ENCODE assay signal across 10 mouse cellular contexts in the genomic region with DNA sequence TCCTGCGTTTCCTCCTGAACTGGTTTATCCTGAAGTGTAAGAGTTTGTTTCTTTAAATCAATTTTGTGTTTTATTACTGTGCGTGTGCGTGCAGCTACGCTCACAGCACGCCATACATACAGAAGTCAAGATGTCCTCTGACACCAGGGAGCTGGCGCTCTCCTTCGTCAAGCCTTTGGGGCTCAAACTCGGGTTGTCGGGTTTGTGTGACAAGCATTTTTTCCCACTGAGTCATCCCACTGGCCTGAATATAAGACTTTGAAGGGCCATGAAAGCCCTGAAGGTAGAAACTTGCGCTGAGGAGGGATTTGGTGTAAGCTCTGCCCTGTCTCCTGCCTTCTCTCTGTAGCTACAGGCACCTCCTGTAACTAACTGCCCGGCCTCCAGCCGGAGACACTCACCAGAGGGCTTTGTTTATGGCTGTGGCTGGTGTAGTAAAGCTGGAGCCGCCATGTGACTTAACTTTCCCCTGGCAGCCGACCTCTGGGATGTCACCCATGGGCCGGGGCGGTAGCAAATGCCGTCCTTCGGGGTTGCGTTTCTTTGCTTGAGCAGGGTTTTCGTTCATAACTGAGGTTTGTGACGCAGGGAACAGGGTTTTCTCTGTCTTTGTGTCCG. TPM values are rescaled to one million over a fixed set of nuclear protein-coding genes. Genes with fewer than 3 reads are reported as not detected.
A peak's percentile ranks its signal among the peaks of the same experiment; 100 is the strongest.
DNase-seq lines count a peak whose midpoint lies in the region; ATAC-seq and TF ChIP-seq lines count a peak whose summit lies in the region.
"Had no signal": no experiment of that assay in that cellular context is flagged by ENCODE, and none has a peak within 500 bp of the region (broad histone marks: within the 10 kb centered on the region; RNA-seq: fewer than 3 reads in every experiment).

No protein-coding gene starts in this region.

- H3K36me3 ChIP-seq in liver, adult 2 months (ENCODE audit: control insufficient read depth, insufficient read depth, low read length): peaks cover 9% of the 10 kb centered on the region; the same call in 1 of the 2 replicates
- H3K36me3 ChIP-seq in intestine, embryonic 16.5 days (ENCODE audit: control insufficient read depth, insufficient read depth, low read length): peaks cover 5% of the 10 kb centered on the region; the same call in 1 of the 2 replicates

- no peaks in the 10 kb centered on the region for H3K27me3 ChIP-seq in liver, adult 2 months (ENCODE audit: control insufficient read depth, insufficient read depth, low read length)
- H3K27me3 ChIP-seq in intestine, embryonic 16.5 days (replicated peaks; ENCODE audit: control insufficient read depth, insufficient read depth, low read length): no peaks in the 10 kb centered on the region

- TF ChIP-seq POLR2A in liver, adult 2 months (IDR thresholded peaks at IDR 0.05; ENCODE audit: extremely low read depth, insufficient read depth, low read length): no peak
- TF ChIP-seq POLR2A in embryonic fibroblast, embryonic 13.5 days (IDR thresholded peaks at IDR 0.05; ENCODE audit: low read depth, low read length): no peak
- no peak for TF ChIP-seq POLR2A in olfactory bulb, adult 2 months (IDR thresholded peaks at IDR 0.05; ENCODE audit: insufficient read depth, low read depth, low read length)

- H3K9me3 ChIP-seq in intestine, embryonic 16.5 days (ENCODE audit: control insufficient read depth, low read length): no peaks in the 10 kb centered on the region

- H3K79me2 ChIP-seq in liver, adult 2 months (ENCODE audit: control insufficient read depth, insufficient read depth, low read length): peaks cover 24% of the 10 kb centered on the region; the same call in 1 of the 2 replicates

- no peak overlapping the region for H3K4me3 ChIP-seq in liver, adult 2 months (ENCODE audit: insufficient read depth, low read depth, low read length)
- no peak overlapping the region for H3K4me3 ChIP-seq in embryonic fibroblast, embryonic 13.5 days (ENCODE audit: insufficient read depth, low read length)
- no peak overlapping the region; the same call in 1 of the 2 replicates for H3K4me3 ChIP-seq in intestine, embryonic 16.5 days (ENCODE audit: low read length)
- H3K4me3 ChIP-seq in olfactory bulb, adult 2 months (ENCODE audit: insufficient read depth, low read depth, low read length): no peak overlapping the region

- TF ChIP-seq CTCF in liver, adult 2 months (IDR thresholded peaks at IDR 0.05; ENCODE audit: low read depth, low read length): no peak
- no peak for TF ChIP-seq CTCF in embryonic fibroblast, embryonic 13.5 days (IDR thresholded peaks at IDR 0.05; ENCODE audit: borderline replicate concordance, insufficient read depth, low read length)
- no peak for TF ChIP-seq CTCF in olfactory bulb, adult 2 months (IDR thresholded peaks at IDR 0.05; ENCODE audit: insufficient read depth, low read depth, low read length)

- peak overlapping the region; percentile 20 for H3K9ac ChIP-seq in liver, adult 2 months (ENCODE audit: low read depth, low read length)
- peak overlapping the region; percentile 46 for H3K9ac ChIP-seq in intestine, embryonic 16.5 days (ENCODE audit: low read depth, low read length)

- peaks cover 59% of the 10 kb centered on the region for H3K4me1 ChIP-seq in liver, adult 2 months (ENCODE audit: control insufficient read depth, insufficient read depth, low read length)
- peaks cover 48% of the 10 kb centered on the region for H3K4me1 ChIP-seq in embryonic fibroblast, embryonic 13.5 days (ENCODE audit: control insufficient read depth, insufficient read depth, low read length)
- H3K4me1 ChIP-seq in intestine, embryonic 16.5 days (ENCODE audit: control insufficient read depth, insufficient read depth, low read length): peaks cover 34% of the 10 kb centered on the region
- H3K4me1 ChIP-seq in olfactory bulb, adult 2 months (ENCODE audit: control insufficient read depth, insufficient read depth, low read length): peaks cover 59% of the 10 kb centered on the region

- peak overlapping the region; percentile 39 for H3K27ac ChIP-seq in liver, adult 2 months (replicated peaks; ENCODE audit: insufficient read depth, low read depth, low read length)
- H3K27ac ChIP-seq in embryonic fibroblast, embryonic 13.5 days (ENCODE audit: insufficient read depth, low read length): peak overlapping the region; percentile 34
- H3K27ac ChIP-seq in intestine, embryonic 16.5 days (ENCODE audit: low read length): peak overlapping the region; percentile 85
- 0 out of 2 replicates have a peak overlapping the region, but pooled peaks have one; percentile 1 for H3K27ac ChIP-seq in olfactory bulb, adult 2 months (ENCODE audit: insufficient read depth, low read depth, low read length)

- H3K4me2 ChIP-seq in intestine, embryonic 16.5 days (ENCODE audit: low read depth, low read length): peak overlapping the region; percentile 37; the same call in 1 of the 2 replicates

- WGBS in liver, adult 2 months: 66% methylated on average over 22 of the region's 22 CpGs
- WGBS in intestine, embryonic 16.5 days: 39% methylated on average over 22 of the region's 22 CpGs
- 73% methylated on average over 22 of the region's 22 CpGs for WGBS in olfactory bulb, adult 2 months

- ATAC-seq in intestine, embryonic 16.5 days: peak; percentile 33; the same call in 1 of the 2 replicates

- DNase-seq in liver, adult 2 months (ENCODE audit: extremely low read depth, low read depth, low spot score): no peak
- no peak for DNase-seq in liver
- no peak for DNase-seq in cerebellum, adult 8-10 months
- DNase-seq in layer of hippocampus, adult 9-10 months (ENCODE audit: low spot score): no peak
- DNase-seq in yolk sac, embryonic 10.5 days (ENCODE audit: low spot score): no peak

RNA-seq across cellular contexts. Expression of gene Cyp17a1, which starts 30.7 kb away (rescaled TPM):
- total RNA-seq in liver, adult 2 months (2014; rRNA removed): 106 and 193 TPM in 2 replicates
- 85.1 and 113 TPM in 2 replicates for polyA plus RNA-seq in liver, adult 2 months (2012; rRNA removed)
- polyA plus RNA-seq in embryonic fibroblast, embryonic 13.5 days (2011; ENCODE audit: insufficient read length, low read depth, missing spikeins): not detected in 2 replicates
- 0.16 TPM in 1 of 2 replicates, not detected in the other for polyA plus RNA-seq in intestine, embryonic 16.5 days (2015; fragmentation: Nextera tagmentation; extraction: Ambion mirVana)
- not detected in 2 replicates for polyA plus RNA-seq in olfactory bulb, adult 2 months (2012; ENCODE audit: insufficient read depth, insufficient read length, low replicate concordance, missing spikeins)
- total RNA-seq: heart, adult 18-20 months had no signal
- polyA plus RNA-seq: neural tube, embryonic 11.5 days had no signal

RNA-seq across cellular contexts. Expression of gene Wbp1l, which starts 43.4 kb away (rescaled TPM):
- total RNA-seq in liver, adult 2 months (2014; rRNA removed): 66.7 and 90.9 TPM in 2 replicates
- polyA plus RNA-seq in liver, adult 2 months (2012; rRNA removed): 140 and 169 TPM in 2 replicates
- 50.6 and 52.9 TPM in 2 replicates for polyA plus RNA-seq in embryonic fibroblast, embryonic 13.5 days (2011; ENCODE audit: insufficient read length, low read depth, missing spikeins)
- polyA plus RNA-seq in intestine, embryonic 16.5 days (2015; fragmentation: Nextera tagmentation; extraction: Ambion mirVana): 39.3 and 40.0 TPM in 2 replicates
- 293 TPM in 1 of 2 replicates, not detected in the other for polyA plus RNA-seq in olfactory bulb, adult 2 months (2012; ENCODE audit: insufficient read depth, insufficient read length, low replicate concordance, missing spikeins)

RNA-seq across cellular contexts. Expression of gene Borcs7, which starts 47.5 kb away (rescaled TPM):
- 4.8 TPM in 2 replicates for total RNA-seq in liver, adult 2 months (2014; rRNA removed)
- 2.9 and 3.9 TPM in 2 replicates for polyA plus RNA-seq in liver, adult 2 months (2012; rRNA removed)
- polyA plus RNA-seq in embryonic fibroblast, embryonic 13.5 days (2011; ENCODE audit: insufficient read length, low read depth, missing spikeins): 10.1 and 13.0 TPM in 2 replicates
- 13.9 and 14.0 TPM in 2 replicates for polyA plus RNA-seq in intestine, embryonic 16.5 days (2015; fragmentation: Nextera tagmentation; extraction: Ambion mirVana)
- polyA plus RNA-seq in olfactory bulb, adult 2 months (2012; ENCODE audit: insufficient read depth, insufficient read length, low replicate concordance, missing spikeins): not detected in 2 replicates

Comparison
In these comparisons a context has a peak if more than half of its experiments do, and no peak if none do; other contexts are left out.
1. H3K27ac ChIP-seq: peak in every context shown above with its lines; median percentile 85 in intestine, embryonic 16.5 days; 39 in liver, adult 2 months; 34 in embryonic fibroblast, embryonic 13.5 days; 1 in olfactory bulb, adult 2 months.
2. RNA of gene Cyp17a1, which starts 30.7 kb away (polyA plus RNA-seq): 85.1 to 113 TPM in liver, adult 2 months; 0.16 TPM in intestine, embryonic 16.5 days, not detected in embryonic fibroblast, embryonic 13.5 days and not detected in olfactory bulb, adult 2 months; every median in the first group is over 10 times any median in the second.